Mouse (Mus musculus): ENCODE data around the gene Fam71e2. TPM values are rescaled to one million over a fixed set of nuclear protein-coding genes. Genes with fewer than 3 reads are reported as not detected.

The Fam71e2 gene
- polyA plus RNA-seq, 1 experiment from 2014 or later, result not detected

- TF ChIP-seq EP300 (optimal IDR thresholded peaks at IDR 0.05) (no peak), CTCF (IDR thresholded peaks at IDR 0.05; ENCODE audit: low read depth) (no peak)
Measured at GRCm38 (mm10) chr7:4716955-4717354, 54.1 kb downstream of the Fam71e2 start.

GRCm38 (mm10) chr7:4712594-4712993 lies 58.5 kb downstream of the Fam71e2 start:
- Histone ChIP-seq H3K4me2 (replicated peaks; ENCODE audit: low read depth) (no peak overlapping the region), H3K9ac (ENCODE audit: low read length) (no peak overlapping the region), H3K36me3 (ENCODE audit: control insufficient read depth, insufficient read depth, low read length) (peaks cover 7% of the 10 kb centered on the region; the same call in 1 of the 2 replicates), H3K27me3 (ENCODE audit: control insufficient read depth, insufficient read depth, low read length) (no peaks in the 10 kb centered on the region), H3K4me3 (ENCODE audit: low read depth, low read length) (no peak overlapping the region), H3K4me1 (replicated peaks; ENCODE audit: control insufficient read depth, insufficient read depth) (no peaks in the 10 kb centered on the region), H3K9me3 (ENCODE audit: control insufficient read depth, low read length) (no peaks in the 10 kb centered on the region), H3K27ac (replicated peaks) (no peak overlapping the region)
- 77% methylated on average over 3 of the region's 3 CpGs for WGBS
- no peak for ATAC-seq (ENCODE audit: low FRiP score, low TSS enrichment)
- peak; percentile 57 for TF ChIP-seq CTCF (IDR thresholded peaks at IDR 0.05; ENCODE audit: low read depth)
- TF ChIP-seq EP300 (optimal IDR thresholded peaks at IDR 0.05), result no peak
- no peak for DNase-seq (ENCODE audit: low spot score)

More at GRCm38 (mm10) chr7:4716955-4717354, 54.1 kb downstream of the Fam71e2 start:
- DNase-seq (ENCODE audit: low spot score), result no peak
- Histone ChIP-seq H3K4me2 (replicated peaks; ENCODE audit: low read depth) (no peak overlapping the region), H3K36me3 (ENCODE audit: control insufficient read depth, insufficient read depth, low read length) (no peaks in the 10 kb centered on the region), H3K27ac (replicated peaks) (no peak overlapping the region), H3K9ac (ENCODE audit: low read length) (no peak overlapping the region), H3K4me1 (replicated peaks; ENCODE audit: control insufficient read depth, insufficient read depth) (no peaks in the 10 kb centered on the region), H3K9me3 (ENCODE audit: control insufficient read depth, low read length) (no peaks in the 10 kb centered on the region), H3K27me3 (ENCODE audit: control insufficient read depth, insufficient read depth, low read length) (no peaks in the 10 kb centered on the region), H3K4me3 (ENCODE audit: low read depth, low read length) (no peak overlapping the region)
- WGBS, result 71% methylated on average over 6 of the region's 6 CpGs
- no peak for ATAC-seq (ENCODE audit: low FRiP score, low TSS enrichment)

GRCm38 (mm10) chr7:4705098-4705497 lies 66.0 kb downstream of the Fam71e2 start:
- DNase-seq (ENCODE audit: low spot score) (peak; percentile 59), ATAC-seq (ENCODE audit: low FRiP score, low TSS enrichment) (no peak)
- H3K4me1 ChIP-seq (replicated peaks; ENCODE audit: control insufficient read depth, insufficient read depth), result no peaks in the 10 kb centered on the region
- TF ChIP-seq EP300 (optimal IDR thresholded peaks at IDR 0.05) (no peak), CTCF (IDR thresholded peaks at IDR 0.05; ENCODE audit: low read depth) (peak; percentile 75)
- peaks cover 4% of the 10 kb centered on the region; the same call in 1 of the 2 replicates for H3K36me3 ChIP-seq (ENCODE audit: control insufficient read depth, insufficient read depth, low read length)
- H3K9ac ChIP-seq (ENCODE audit: low read length), result no peak overlapping the region
- no peak overlapping the region for H3K27ac ChIP-seq (replicated peaks)
- no peaks in the 10 kb centered on the region for H3K27me3 ChIP-seq (ENCODE audit: control insufficient read depth, insufficient read depth, low read length)
- WGBS, result 51% methylated on average over 18 of the region's 18 CpGs
- no peaks in the 10 kb centered on the region for H3K9me3 ChIP-seq (ENCODE audit: control insufficient read depth, low read length)
- H3K4me2 ChIP-seq (replicated peaks; ENCODE audit: low read depth), result no peak overlapping the region
- H3K4me3 ChIP-seq (ENCODE audit: low read depth, low read length), result no peak overlapping the region

Other genes with a start within 250 kb of the Fam71e2 start
- gene Tnni3, start 247.1 kb downstream of the Fam71e2 start, polyA plus RNA-seq (2015; fragmentation: Nextera tagmentation; extraction: Ambion mirVana), result 24.4 and 30.4 TPM in 2 replicates
- gene Dnaaf3, start 238.8 kb downstream of the Fam71e2 start, polyA plus RNA-seq (2015; fragmentation: Nextera tagmentation; extraction: Ambion mirVana), result 0.89 and 0.98 TPM in 2 replicates
- gene Syt5, start 223.8 kb downstream of the Fam71e2 start, polyA plus RNA-seq (2015; fragmentation: Nextera tagmentation; extraction: Ambion mirVana), result 6.7 and 7.2 TPM in 2 replicates
- gene Ptprh, start 167.3 kb downstream of the Fam71e2 start, polyA plus RNA-seq (2015; fragmentation: Nextera tagmentation; extraction: Ambion mirVana), result 1.9 TPM in 2 replicates
- gene Tmem86b, start 139.9 kb downstream of the Fam71e2 start, polyA plus RNA-seq (2015; fragmentation: Nextera tagmentation; extraction: Ambion mirVana), result 0.22 and 0.23 TPM in 2 replicates
- 3.9 and 6.2 TPM in 2 replicates for gene Ppp6r1, start 112.3 kb downstream of the Fam71e2 start, polyA plus RNA-seq (2015; fragmentation: Nextera tagmentation; extraction: Ambion mirVana)
- 59.1 and 60.7 TPM in 2 replicates for gene Hspbp1, start 86.2 kb downstream of the Fam71e2 start, polyA plus RNA-seq (2015; fragmentation: Nextera tagmentation; extraction: Ambion mirVana)
- 0.36 and 0.42 TPM in 2 replicates for gene Brsk1, start 80.7 kb downstream of the Fam71e2 start, polyA plus RNA-seq (2015; fragmentation: Nextera tagmentation; extraction: Ambion mirVana)
- gene Tmem150b, start 46.1 kb downstream of the Fam71e2 start, polyA plus RNA-seq (2015; fragmentation: Nextera tagmentation; extraction: Ambion mirVana), result 2.2 and 2.4 TPM in 2 replicates
- 31.8 and 32.5 TPM in 2 replicates for gene Kmt5c, start 31.2 kb downstream of the Fam71e2 start, polyA plus RNA-seq (2015; fragmentation: Nextera tagmentation; extraction: Ambion mirVana)
- gene Cox6b2, start 18.2 kb downstream of the Fam71e2 start, polyA plus RNA-seq (2015; fragmentation: Nextera tagmentation; extraction: Ambion mirVana), result 43.1 and 46.5 TPM in 2 replicates
- 0.42 and 0.65 TPM in 2 replicates for gene Il11, start 11.6 kb upstream of the Fam71e2 start, polyA plus RNA-seq (2015; fragmentation: Nextera tagmentation; extraction: Ambion mirVana)
- 0.42 and 0.80 TPM in 2 replicates for gene Tmem190, start 11.6 kb upstream of the Fam71e2 start, polyA plus RNA-seq (2015; fragmentation: Nextera tagmentation; extraction: Ambion mirVana)
- 69.0 and 70.7 TPM in 2 replicates for gene Tmem238, start 18.4 kb upstream of the Fam71e2 start, polyA plus RNA-seq (2015; fragmentation: Nextera tagmentation; extraction: Ambion mirVana)
- gene Rpl28, start 21.6 kb upstream of the Fam71e2 start, polyA plus RNA-seq (2015; fragmentation: Nextera tagmentation; extraction: Ambion mirVana), result 322 and 359 TPM in 2 replicates
- gene Ube2s, start 41.3 kb upstream of the Fam71e2 start, polyA plus RNA-seq (2015; fragmentation: Nextera tagmentation; extraction: Ambion mirVana), result 95.5 and 111 TPM in 2 replicates
- 0.15 and 0.16 TPM in 2 replicates for gene Shisa7, start 73.4 kb upstream of the Fam71e2 start, polyA plus RNA-seq (2015; fragmentation: Nextera tagmentation; extraction: Ambion mirVana)
- gene Isoc2b, start 99.0 kb upstream of the Fam71e2 start, polyA plus RNA-seq (2015; fragmentation: Nextera tagmentation; extraction: Ambion mirVana), result 17.5 and 21.7 TPM in 2 replicates
- gene Isoc2a, start 105.9 kb upstream of the Fam71e2 start, polyA plus RNA-seq (2015; fragmentation: Nextera tagmentation; extraction: Ambion mirVana), result 0.56 and 0.67 TPM in 2 replicates
- gene Gm36210, start 135.2 kb upstream of the Fam71e2 start, polyA plus RNA-seq (2015; fragmentation: Nextera tagmentation; extraction: Ambion mirVana), result not detected in 2 replicates
- 1.8 and 1.9 TPM in 2 replicates for gene Zfp628, start 143.9 kb upstream of the Fam71e2 start, polyA plus RNA-seq (2015; fragmentation: Nextera tagmentation; extraction: Ambion mirVana)
- 2.3 and 2.5 TPM in 2 replicates for gene Nat14, start 150.7 kb upstream of the Fam71e2 start, polyA plus RNA-seq (2015; fragmentation: Nextera tagmentation; extraction: Ambion mirVana)
- 1.3 and 1.9 TPM in 2 replicates for gene Ssc5d, start 154.5 kb upstream of the Fam71e2 start, polyA plus RNA-seq (2015; fragmentation: Nextera tagmentation; extraction: Ambion mirVana)
- gene Sbk2, start 193.1 kb upstream of the Fam71e2 start, polyA plus RNA-seq (2015; fragmentation: Nextera tagmentation; extraction: Ambion mirVana), result 0.15 TPM in 1 of 2 replicates, not detected in the other
- 0.04 TPM in 1 of 2 replicates, not detected in the other for gene Sbk3, start 199.9 kb upstream of the Fam71e2 start, polyA plus RNA-seq (2015; fragmentation: Nextera tagmentation; extraction: Ambion mirVana)
- gene Zfp579, start 224.9 kb upstream of the Fam71e2 start, polyA plus RNA-seq (2015; fragmentation: Nextera tagmentation; extraction: Ambion mirVana), result 10.9 and 15.0 TPM in 2 replicates
- 14.0 and 16.3 TPM in 2 replicates for gene Zfp524, start 243.1 kb upstream of the Fam71e2 start, polyA plus RNA-seq (2015; fragmentation: Nextera tagmentation; extraction: Ambion mirVana)
- 14.9 and 17.8 TPM in 2 replicates for gene Fiz1, start 243.4 kb upstream of the Fam71e2 start, polyA plus RNA-seq (2015; fragmentation: Nextera tagmentation; extraction: Ambion mirVana)
- gene Gm44973, start 244.2 kb upstream of the Fam71e2 start, polyA plus RNA-seq (2015; fragmentation: Nextera tagmentation; extraction: Ambion mirVana), result 3.3 and 3.7 TPM in 2 replicates
- 2.2 and 2.3 TPM in 2 replicates for gene Zfp865, start 249.1 kb upstream of the Fam71e2 start, polyA plus RNA-seq (2015; fragmentation: Nextera tagmentation; extraction: Ambion mirVana)
- 13.6 and 14.6 TPM in 2 replicates for gene Ccdc106, start 249.3 kb upstream of the Fam71e2 start, polyA plus RNA-seq (2015; fragmentation: Nextera tagmentation; extraction: Ambion mirVana)